Mouse (Mus musculus): ENCODE results near the gene Bcar1. TPM values are rescaled to one million over a fixed set of nuclear protein-coding genes. Genes with fewer than 3 reads are reported as not detected.

The Bcar1 gene
- total and polyA plus RNA-seq, 2 experiments from 2014 or later, result 27.9 to 53.2 TPM

DNA sequence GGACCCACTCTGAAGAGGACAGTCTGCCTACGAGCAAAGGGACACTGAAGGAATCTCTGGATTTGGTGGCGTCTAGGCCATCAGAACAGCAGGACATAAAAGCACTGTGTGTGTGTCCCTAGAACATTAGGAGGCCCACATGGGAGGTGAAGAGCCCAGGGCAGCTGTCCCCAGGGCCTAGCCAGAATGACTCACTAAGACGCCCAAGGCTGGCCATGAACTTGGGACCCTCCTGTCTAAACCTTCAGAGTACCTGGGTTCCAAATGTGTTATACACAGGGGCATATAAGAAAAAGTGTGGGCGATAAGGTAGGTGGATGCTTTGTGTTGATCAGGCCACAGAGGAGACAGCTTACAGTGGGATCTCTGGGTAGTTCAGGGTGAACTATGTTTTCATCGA lies 42.9 kb downstream of the Bcar1 start:
- H3K4me2 ChIP-seq (ENCODE audit: low read depth, low read length), result no peak overlapping the region
- DNase-seq (ENCODE audit: low spot score) (no peak), ATAC-seq (ENCODE audit: insufficient read depth, low read depth) (no peak)
- no peaks in the 10 kb centered on the region for H3K4me1 ChIP-seq (ENCODE audit: control insufficient read depth, insufficient read depth)
- H3K27me3 ChIP-seq (ENCODE audit: control insufficient read depth, insufficient read depth, low read length), result no peaks in the 10 kb centered on the region
- 0 out of 2 replicates have a peak, but pooled peaks cover 3% of the 10 kb centered on the region for H3K9me3 ChIP-seq (replicated peaks; ENCODE audit: control insufficient read depth, low read length)
- H3K27ac ChIP-seq (ENCODE audit: low read depth), result no peak overlapping the region
- H3K36me3 ChIP-seq (replicated peaks; ENCODE audit: control insufficient read depth, insufficient read depth, low read length), result no peaks in the 10 kb centered on the region
- no peak overlapping the region for H3K4me3 ChIP-seq (ENCODE audit: low read depth, low read length)
- no peak overlapping the region for H3K9ac ChIP-seq (replicated peaks; ENCODE audit: low read depth, low read length)
- no peak for TF ChIP-seq CTCF (IDR thresholded peaks at IDR 0.05; ENCODE audit: low read depth)
- no peak for TF ChIP-seq EP300 (IDR thresholded peaks at IDR 0.05; ENCODE audit: low read depth)
- WGBS, result 90% methylated on average over 5 of the region's 5 CpGs

DNA sequence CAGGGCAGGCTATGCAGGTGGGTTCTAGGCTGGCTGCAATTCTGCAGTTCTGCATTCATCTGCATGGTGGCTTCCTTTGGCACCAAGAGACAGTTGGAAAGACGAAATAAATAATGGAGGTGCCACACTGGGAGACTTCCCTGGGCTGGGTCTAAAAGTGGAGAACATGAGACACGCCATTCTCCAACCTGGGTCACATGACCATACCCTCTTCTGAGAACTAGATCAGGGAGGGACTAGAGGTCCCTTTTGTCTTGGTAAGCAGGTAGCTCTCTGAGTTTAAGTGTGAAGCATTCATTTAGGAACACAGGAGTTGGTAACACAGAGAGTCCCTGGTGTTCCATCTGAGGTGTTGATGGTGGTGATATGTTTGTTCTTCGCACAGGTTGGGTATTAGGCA lies 43.4 kb downstream of the Bcar1 start:
- Histone ChIP-seq H3K4me3 (ENCODE audit: low read depth, low read length) (no peak overlapping the region), H3K4me1 (ENCODE audit: control insufficient read depth, insufficient read depth) (no peaks in the 10 kb centered on the region), H3K9me3 (replicated peaks; ENCODE audit: control insufficient read depth, low read length) (0 out of 2 replicates have a peak, but pooled peaks cover 3% of the 10 kb centered on the region), H3K9ac (replicated peaks; ENCODE audit: low read depth, low read length) (no peak overlapping the region), H3K4me2 (ENCODE audit: low read depth, low read length) (no peak overlapping the region), H3K27ac (ENCODE audit: low read depth) (no peak overlapping the region), H3K36me3 (replicated peaks; ENCODE audit: control insufficient read depth, insufficient read depth, low read length) (no peaks in the 10 kb centered on the region), H3K27me3 (ENCODE audit: control insufficient read depth, insufficient read depth, low read length) (no peaks in the 10 kb centered on the region)
- no peak for DNase-seq (ENCODE audit: low spot score)
- ATAC-seq (ENCODE audit: insufficient read depth, low read depth), result no peak
- WGBS, result 69% methylated on average over 3 of the region's 3 CpGs
- no peak for TF ChIP-seq EP300 (IDR thresholded peaks at IDR 0.05; ENCODE audit: low read depth)
- TF ChIP-seq CTCF (IDR thresholded peaks at IDR 0.05; ENCODE audit: low read depth), result no peak

DNA sequence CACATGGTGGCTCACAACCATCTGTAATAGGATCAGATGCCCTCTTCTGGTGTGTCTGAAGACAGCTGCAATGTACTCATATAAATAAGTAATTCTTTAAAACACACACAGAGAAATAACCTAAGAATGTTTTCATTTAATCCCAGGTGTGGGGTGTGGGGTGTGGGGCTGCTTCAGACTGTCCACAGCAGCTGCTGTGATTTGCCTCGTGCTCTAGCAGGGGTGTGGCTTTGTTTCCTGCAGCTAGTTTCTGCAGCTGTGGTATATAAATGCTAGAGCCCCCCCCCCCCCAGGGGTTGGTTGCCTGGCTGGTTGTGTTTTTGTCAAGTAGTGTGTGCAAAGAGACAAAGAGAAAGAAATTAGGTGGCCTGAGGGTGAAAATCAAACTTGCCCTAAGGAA lies 44.6 kb downstream of the Bcar1 start:
- Histone ChIP-seq H3K4me3 (ENCODE audit: low read depth, low read length) (no peak overlapping the region), H3K9me3 (replicated peaks; ENCODE audit: control insufficient read depth, low read length) (0 out of 2 replicates have a peak, but pooled peaks cover 3% of the 10 kb centered on the region), H3K4me2 (ENCODE audit: low read depth, low read length) (no peak overlapping the region), H3K27me3 (ENCODE audit: control insufficient read depth, insufficient read depth, low read length) (no peaks in the 10 kb centered on the region), H3K36me3 (replicated peaks; ENCODE audit: control insufficient read depth, insufficient read depth, low read length) (no peaks in the 10 kb centered on the region), H3K9ac (replicated peaks; ENCODE audit: low read depth, low read length) (no peak overlapping the region), H3K4me1 (ENCODE audit: control insufficient read depth, insufficient read depth) (no peaks in the 10 kb centered on the region), H3K27ac (ENCODE audit: low read depth) (no peak overlapping the region)
- 23% methylated on average over 1 of the region's 1 CpGs for WGBS
- no peak for ATAC-seq (ENCODE audit: insufficient read depth, low read depth)
- TF ChIP-seq EP300 (IDR thresholded peaks at IDR 0.05; ENCODE audit: low read depth), result no peak
- TF ChIP-seq CTCF (IDR thresholded peaks at IDR 0.05; ENCODE audit: low read depth), result no peak
- no peak for DNase-seq (ENCODE audit: low spot score)

DNA sequence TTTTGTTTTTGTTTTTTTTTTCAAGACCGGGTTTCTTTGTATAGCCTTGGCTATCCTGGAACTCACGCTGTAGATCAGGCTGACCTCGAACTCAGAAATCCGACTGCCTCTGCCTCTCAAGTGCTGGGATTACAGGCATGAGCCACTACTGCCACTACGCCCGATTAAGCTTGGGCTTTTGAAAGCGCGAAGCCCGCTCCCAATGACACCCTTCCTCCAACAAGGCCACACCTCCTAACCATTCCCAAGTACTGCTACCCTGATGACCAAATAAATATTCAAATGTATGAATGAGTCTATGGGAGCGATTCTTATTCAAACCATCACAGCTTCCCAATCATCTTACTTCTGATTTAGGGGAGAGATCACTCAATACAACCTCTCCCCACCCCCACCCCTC lies 46.0 kb downstream of the Bcar1 start:
- Histone ChIP-seq H3K4me2 (ENCODE audit: low read depth, low read length) (no peak overlapping the region), H3K9ac (replicated peaks; ENCODE audit: low read depth, low read length) (no peak overlapping the region), H3K36me3 (replicated peaks; ENCODE audit: control insufficient read depth, insufficient read depth, low read length) (no peaks in the 10 kb centered on the region), H3K4me1 (ENCODE audit: control insufficient read depth, insufficient read depth) (no peaks in the 10 kb centered on the region), H3K27ac (ENCODE audit: low read depth) (no peak overlapping the region), H3K4me3 (ENCODE audit: low read depth, low read length) (no peak overlapping the region), H3K9me3 (replicated peaks; ENCODE audit: control insufficient read depth, low read length) (0 out of 2 replicates have a peak, but pooled peaks cover 3% of the 10 kb centered on the region), H3K27me3 (ENCODE audit: control insufficient read depth, insufficient read depth, low read length) (no peaks in the 10 kb centered on the region)
- WGBS, result 81% methylated on average over 10 of the region's 10 CpGs
- no peak for ATAC-seq (ENCODE audit: insufficient read depth, low read depth)
- no peak for DNase-seq (ENCODE audit: low spot score)
- TF ChIP-seq CTCF (IDR thresholded peaks at IDR 0.05; ENCODE audit: low read depth) (no peak), EP300 (IDR thresholded peaks at IDR 0.05; ENCODE audit: low read depth) (no peak)

DNA sequence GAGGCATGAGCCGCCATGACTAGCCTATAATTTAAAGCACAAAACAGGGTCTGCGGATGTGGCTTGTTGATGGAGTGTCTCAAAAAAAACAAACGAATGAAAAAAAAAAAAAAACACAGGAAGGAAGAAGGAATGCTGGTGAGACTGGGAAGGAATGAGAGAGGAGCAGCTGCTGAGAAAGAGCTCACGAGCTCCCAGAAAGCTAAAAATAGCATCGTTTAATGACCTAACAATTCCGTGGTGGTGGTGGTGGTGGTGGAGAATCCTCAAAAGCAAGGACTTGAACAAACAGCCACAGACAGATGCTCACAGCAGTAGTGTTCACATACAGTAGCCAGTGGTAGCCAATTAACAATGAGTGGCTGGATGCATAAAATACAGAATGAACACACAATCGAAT lies 48.2 kb downstream of the Bcar1 start:
- DNase-seq (ENCODE audit: low spot score) (no peak), ATAC-seq (ENCODE audit: insufficient read depth, low read depth) (no peak; the same call in 1 of the 2 replicates)
- H3K9ac ChIP-seq (replicated peaks; ENCODE audit: low read depth, low read length), result no peak overlapping the region
- TF ChIP-seq EP300 (IDR thresholded peaks at IDR 0.05; ENCODE audit: low read depth) (no peak), CTCF (IDR thresholded peaks at IDR 0.05; ENCODE audit: low read depth) (no peak)
- H3K27ac ChIP-seq (ENCODE audit: low read depth), result no peak overlapping the region
- H3K4me2 ChIP-seq (ENCODE audit: low read depth, low read length), result no peak overlapping the region
- no peaks in the 10 kb centered on the region for H3K27me3 ChIP-seq (ENCODE audit: control insufficient read depth, insufficient read depth, low read length)
- H3K4me1 ChIP-seq (ENCODE audit: control insufficient read depth, insufficient read depth), result no peaks in the 10 kb centered on the region
- 0 out of 2 replicates have a peak, but pooled peaks cover 3% of the 10 kb centered on the region for H3K9me3 ChIP-seq (replicated peaks; ENCODE audit: control insufficient read depth, low read length)
- no peak overlapping the region for H3K4me3 ChIP-seq (ENCODE audit: low read depth, low read length)
- WGBS, result 33% methylated on average over 7 of the region's 7 CpGs
- H3K36me3 ChIP-seq (replicated peaks; ENCODE audit: control insufficient read depth, insufficient read depth, low read length), result no peaks in the 10 kb centered on the region

DNA sequence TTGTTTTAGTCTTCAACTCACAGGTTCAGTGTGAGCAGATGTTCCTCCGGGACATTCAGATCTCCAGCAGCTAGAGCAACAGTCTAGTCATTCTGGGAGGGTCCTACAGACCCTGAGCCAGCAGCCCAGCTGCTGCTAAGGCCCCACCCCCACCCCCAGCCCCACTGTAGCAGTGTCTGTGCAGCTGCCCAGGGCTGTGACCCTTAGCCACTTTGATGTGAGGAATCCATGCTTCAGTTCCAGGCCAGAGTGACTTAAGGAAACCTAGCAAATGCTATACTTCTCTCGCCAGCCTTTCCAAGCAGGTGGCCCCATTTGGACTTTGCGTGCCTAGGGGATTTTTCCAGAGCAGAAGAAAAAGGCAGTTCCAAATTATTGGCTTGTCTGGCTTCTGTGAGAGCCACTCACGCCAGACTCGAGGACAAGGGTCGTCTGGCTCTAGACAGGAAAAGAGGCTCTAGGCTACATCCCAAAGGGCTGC lies 50.3 kb downstream of the Bcar1 start:
- no peaks in the 10 kb centered on the region for H3K4me1 ChIP-seq (ENCODE audit: control insufficient read depth, insufficient read depth)
- H3K9ac ChIP-seq (replicated peaks; ENCODE audit: low read depth, low read length), result no peak overlapping the region
- H3K36me3 ChIP-seq (replicated peaks; ENCODE audit: control insufficient read depth, insufficient read depth, low read length), result no peaks in the 10 kb centered on the region
- ATAC-seq (ENCODE audit: insufficient read depth, low read depth) (peak; percentile 70), DNase-seq (ENCODE audit: low spot score) (no peak)
- no peak overlapping the region for H3K4me3 ChIP-seq (ENCODE audit: low read depth, low read length)
- no peak overlapping the region for H3K27ac ChIP-seq (ENCODE audit: low read depth)
- H3K4me2 ChIP-seq (ENCODE audit: low read depth, low read length), result no peak overlapping the region
- 56% methylated on average over 6 of the region's 6 CpGs for WGBS
- no peaks in the 10 kb centered on the region for H3K27me3 ChIP-seq (ENCODE audit: control insufficient read depth, insufficient read depth, low read length)
- no peak for TF ChIP-seq EP300 (IDR thresholded peaks at IDR 0.05; ENCODE audit: low read depth)
- TF ChIP-seq CTCF (IDR thresholded peaks at IDR 0.05; ENCODE audit: low read depth), result no peak
- 0 out of 2 replicates have a peak, but pooled peaks cover 3% of the 10 kb centered on the region for H3K9me3 ChIP-seq (replicated peaks; ENCODE audit: control insufficient read depth, low read length)
